Mouse (Mus musculus) lung, embryonic 16.5 days (tissue): ENCODE data around the gene Sctr. TPM values are rescaled to one million over a fixed set of nuclear protein-coding genes. Genes with fewer than 3 reads are reported as not detected.

Experiments
- ATAC-seq: fragments of 200-750 bp; cut with Nextera tagmentation; 2 replicates; pipeline ENCODE4 v1.8.0; 2017; ENCODE audit warnings: low read depth, mild to moderate bottlenecking, moderate library complexity
- H3K27ac ChIP-seq: fragments of 300-500 bp; sonication (generic); 2 replicates; pipeline ENCODE4 v1.5.1; 2014; ENCODE audit warnings: mild to moderate bottlenecking, control low read depth, low read length
- H3K27me3 ChIP-seq: fragments of 300-500 bp; sonication (generic); 2 replicates; pipeline ENCODE4 v1.6.1; 2014; ENCODE audit warnings: low read depth, low read length, mixed read lengths; ENCODE audit not compliant: control insufficient read depth, insufficient read depth
- H3K36me3 ChIP-seq: fragments of 300-500 bp; sonication (generic); 2 replicates; pipeline ENCODE4 v1.6.1; 2014; ENCODE audit warnings: low read length; ENCODE audit not compliant: control insufficient read depth, insufficient read depth
- H3K4me1 ChIP-seq: fragments of 300-500 bp; sonication (generic); replicated peaks from 2 replicates; pipeline ENCODE4 v1.6.1; 2014; ENCODE audit warnings: low read length, mixed read lengths; ENCODE audit not compliant: control insufficient read depth, insufficient read depth
- H3K4me2 ChIP-seq: fragments of 300-500 bp; sonication (generic); 2 replicates; pipeline ENCODE4 v1.6.1; 2014; ENCODE audit warnings: low read depth, low read length, control low read depth
- H3K4me3 ChIP-seq: fragments of 300-500 bp; sonication (generic); 2 replicates; pipeline ENCODE4 v1.5.1; 2014; ENCODE audit warnings: mild to moderate bottlenecking, low read length, control low read depth
- H3K9ac ChIP-seq: fragments of 300-500 bp; sonication (generic); 2 replicates; pipeline ENCODE4 v1.6.1; 2014; ENCODE audit warnings: low read length, control low read depth
- H3K9me3 ChIP-seq: fragments of 300-500 bp; sonication (generic); 2 replicates; pipeline ENCODE4 v1.6.1; 2016; ENCODE audit warnings: low read length; ENCODE audit not compliant: control insufficient read depth
- WGBS: fragments of 180-500 bp; shearing (Covaris S2); extraction: QIAGEN DNeasy Blood & Tissue Kit; methylation state at CpG from one replicate; pipeline ENCODE4 v1.1.7; 2014; 5-methylcytosine and 5-hydroxymethylcytosine counted together
- polyA plus RNA-seq: library from polyadenylated mRNA; unstranded; fragments of >200 nt; fragmentation: Nextera tagmentation; extraction: Ambion mirVana; gene quantifications from 2 replicates; pipeline ENCODE4 v1.2.1, GENCODE M21; 2015

The Sctr gene
- polyA plus RNA-seq, 1 experiment from 2014 or later: 0.16 TPM

DNA sequence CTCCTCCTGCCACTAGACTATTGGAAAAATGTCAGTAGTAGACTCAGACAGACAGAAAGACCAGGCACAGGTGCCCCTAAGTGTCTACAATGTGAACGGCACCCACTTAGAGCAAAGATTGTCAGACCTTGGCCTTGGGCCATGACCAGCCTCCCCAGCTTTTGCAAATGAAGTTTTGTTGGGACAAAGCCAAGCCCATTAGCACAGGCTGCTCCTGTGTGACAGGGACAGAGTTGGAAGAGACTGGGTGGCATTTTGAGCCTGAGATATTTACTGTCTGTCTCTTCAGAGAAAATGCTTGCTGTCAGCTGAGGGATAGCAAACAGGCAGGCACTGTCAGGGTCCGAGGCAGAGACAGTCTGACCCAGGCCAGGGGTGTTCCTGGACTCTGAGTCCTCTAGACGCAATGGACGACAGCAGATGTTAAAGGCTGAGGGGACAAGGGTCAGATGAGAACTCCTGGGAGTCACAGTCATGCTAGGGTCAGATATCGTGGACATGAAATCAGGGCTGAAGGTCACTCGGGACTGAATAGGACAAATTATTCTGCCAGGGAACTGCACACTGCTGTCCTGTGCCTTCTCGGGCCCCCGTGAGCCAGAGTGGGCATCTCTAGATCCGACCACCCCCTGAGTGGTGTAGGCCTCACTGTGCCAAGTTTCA, 30.5 kb downstream of the Sctr start:
- Histone ChIP-seq H3K36me3 (no peaks in the 10 kb centered on the region), H3K27me3 (no peaks in the 10 kb centered on the region), H3K4me2 (no peak overlapping the region), H3K27ac (no peak overlapping the region), H3K9ac (no peak overlapping the region), H3K4me3 (no peak overlapping the region), H3K4me1 (no peaks in the 10 kb centered on the region; the same call in 1 of the 2 replicates), H3K9me3 (no peaks in the 10 kb centered on the region)
- WGBS: 52% methylated on average over 9 of the region's 9 CpGs
- ATAC-seq: peak; percentile 35; the same call in 1 of the 2 replicates

GRCm38 (mm10) chr1:120038594-120038993, 31.9 kb downstream of the Sctr start:
- Histone ChIP-seq H3K27ac (no peak overlapping the region), H3K4me1 (no peaks in the 10 kb centered on the region; the same call in 1 of the 2 replicates), H3K4me2 (no peak overlapping the region), H3K36me3 (no peaks in the 10 kb centered on the region), H3K9me3 (no peaks in the 10 kb centered on the region), H3K27me3 (no peaks in the 10 kb centered on the region), H3K9ac (no peak overlapping the region), H3K4me3 (no peak overlapping the region)
- 51% methylated on average over 9 of the region's 9 CpGs for WGBS
- no peak for ATAC-seq

- Histone ChIP-seq H3K4me1 (no peaks in the 10 kb centered on the region), H3K9ac (no peak overlapping the region), H3K4me3 (no peak overlapping the region), H3K27ac (no peak overlapping the region), H3K36me3 (no peaks in the 10 kb centered on the region), H3K4me2 (no peak overlapping the region), H3K9me3 (no peaks in the 10 kb centered on the region), H3K27me3 (no peaks in the 10 kb centered on the region)
- 74% methylated on average over 8 of the region's 8 CpGs for WGBS
- no peak for ATAC-seq
Observed at GRCm38 (mm10) chr1:120042421-120042820, 35.7 kb downstream of the Sctr start.

DNA sequence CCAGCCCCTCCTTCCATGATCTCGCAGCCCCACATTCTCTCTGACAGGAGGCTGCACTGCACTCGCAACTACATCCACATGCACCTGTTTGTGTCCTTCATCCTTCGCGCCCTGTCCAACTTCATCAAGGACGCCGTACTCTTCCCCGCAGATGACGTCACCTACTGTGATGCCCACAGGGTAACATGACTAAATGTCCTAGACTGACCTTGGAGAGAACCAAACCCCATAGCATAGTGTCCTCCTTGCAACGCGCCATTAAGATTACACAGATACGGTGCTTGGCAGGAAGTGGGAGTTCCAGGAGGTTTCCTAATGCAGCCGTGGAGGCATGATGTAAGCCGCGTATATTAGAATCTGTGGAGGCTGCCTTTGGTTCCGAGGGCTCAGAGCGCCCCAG, 37.9 kb downstream of the Sctr start:
- peak; percentile 36; the same call in 1 of the 2 replicates for ATAC-seq
- Histone ChIP-seq H3K4me3 (no peak overlapping the region), H3K27ac (no peak overlapping the region), H3K4me1 (no peaks in the 10 kb centered on the region), H3K9me3 (no peaks in the 10 kb centered on the region), H3K27me3 (no peaks in the 10 kb centered on the region), H3K36me3 (no peaks in the 10 kb centered on the region), H3K9ac (no peak overlapping the region), H3K4me2 (no peak overlapping the region)
- 75% methylated on average over 16 of the region's 16 CpGs for WGBS

DNA sequence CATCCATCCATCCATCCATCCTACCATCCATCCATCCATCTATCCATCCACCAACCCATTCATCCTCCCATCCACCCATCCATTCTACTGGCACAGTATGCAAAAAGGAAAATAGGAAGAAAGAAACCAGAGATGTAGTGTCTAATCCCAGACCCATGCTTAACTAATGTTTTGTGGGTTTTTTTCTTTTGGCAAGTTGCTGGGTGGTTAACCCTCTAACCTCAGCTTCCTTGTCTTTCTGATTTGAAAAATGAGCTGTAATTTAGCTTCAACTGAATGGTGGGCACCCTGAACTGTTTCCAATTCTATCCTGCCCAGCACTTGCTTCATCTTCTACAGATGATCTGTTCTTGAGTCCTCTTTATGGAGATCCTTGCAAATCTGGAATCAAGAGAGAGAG, 40.6 kb downstream of the Sctr start:
- H3K9me3 ChIP-seq: no peaks in the 10 kb centered on the region
- H3K4me2 ChIP-seq: no peak overlapping the region
- ATAC-seq: no peak
- no peaks in the 10 kb centered on the region for H3K4me1 ChIP-seq
- H3K27ac ChIP-seq: no peak overlapping the region
- H3K27me3 ChIP-seq: no peaks in the 10 kb centered on the region
- H3K36me3 ChIP-seq: no peaks in the 10 kb centered on the region
- no peak overlapping the region for H3K4me3 ChIP-seq
- no peak overlapping the region for H3K9ac ChIP-seq

- Histone ChIP-seq H3K9ac (no peak overlapping the region), H3K4me3 (no peak overlapping the region), H3K4me2 (no peak overlapping the region), H3K4me1 (peaks cover 5% of the 10 kb centered on the region; the same call in 1 of the 2 replicates), H3K27me3 (no peaks in the 10 kb centered on the region), H3K27ac (no peak overlapping the region), H3K36me3 (no peaks in the 10 kb centered on the region), H3K9me3 (no peaks in the 10 kb centered on the region)
- 65% methylated on average over 1 of the region's 1 CpGs for WGBS
- ATAC-seq: no peak
Observed at GRCm38 (mm10) chr1:120051070-120051469, 44.4 kb downstream of the Sctr start.

DNA sequence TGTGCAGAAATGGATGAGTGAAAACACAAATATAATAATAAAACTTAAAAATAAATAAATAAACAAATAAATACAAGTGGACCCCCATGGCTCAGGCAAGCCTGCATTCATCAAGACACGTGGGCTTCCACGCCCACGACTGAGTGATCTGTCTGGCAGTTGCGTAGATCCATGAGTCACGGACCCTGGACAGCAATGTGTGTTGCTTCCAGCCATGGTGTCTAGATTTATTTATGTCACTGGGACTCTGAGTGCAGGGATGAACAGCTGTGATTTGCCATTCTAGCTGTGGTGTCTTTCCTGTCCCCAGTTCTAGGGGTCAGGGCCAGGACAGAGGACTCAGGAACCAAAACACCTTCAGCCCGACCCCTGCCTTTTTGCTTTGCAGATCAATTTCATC, 48.3 kb downstream of the Sctr start:
- H3K4me3 ChIP-seq: no peak overlapping the region
- H3K36me3 ChIP-seq: no peaks in the 10 kb centered on the region
- peaks cover 14% of the 10 kb centered on the region for H3K4me1 ChIP-seq
- H3K4me2 ChIP-seq: no peak overlapping the region
- WGBS: 70% methylated on average over 6 of the region's 6 CpGs
- no peaks in the 10 kb centered on the region for H3K9me3 ChIP-seq
- no peak for ATAC-seq
- no peaks in the 10 kb centered on the region for H3K27me3 ChIP-seq
- no peak overlapping the region for H3K27ac ChIP-seq
- H3K9ac ChIP-seq: no peak overlapping the region

DNA sequence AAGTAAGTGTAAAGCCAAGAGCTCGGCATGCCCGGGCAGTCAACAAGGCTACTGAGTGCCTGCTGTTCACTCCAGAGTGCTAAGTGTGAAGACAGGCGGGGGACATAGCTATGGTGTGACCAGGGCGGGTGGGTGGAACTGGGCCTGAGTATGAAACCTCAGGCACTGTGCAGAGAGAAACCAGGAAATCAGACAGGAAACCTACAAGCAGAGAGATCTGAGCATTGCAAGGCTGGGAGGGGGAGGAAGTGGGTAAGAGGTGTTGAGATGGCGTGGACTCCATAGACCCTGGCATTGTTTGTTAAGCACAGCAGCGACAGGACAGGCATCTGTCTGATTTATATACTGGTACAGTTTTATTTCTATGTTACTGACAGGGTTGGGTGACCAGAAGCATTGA, 48.8 kb downstream of the Sctr start:
- H3K9ac ChIP-seq: no peak overlapping the region
- H3K4me3 ChIP-seq: no peak overlapping the region
- no peak overlapping the region for H3K27ac ChIP-seq
- no peaks in the 10 kb centered on the region for H3K9me3 ChIP-seq
- H3K4me2 ChIP-seq: no peak overlapping the region
- peaks cover 14% of the 10 kb centered on the region for H3K4me1 ChIP-seq
- WGBS: 45% methylated on average over 6 of the region's 6 CpGs
- ATAC-seq: peak; percentile 41; the same call in 1 of the 2 replicates
- H3K36me3 ChIP-seq: no peaks in the 10 kb centered on the region
- H3K27me3 ChIP-seq: no peaks in the 10 kb centered on the region

DNA sequence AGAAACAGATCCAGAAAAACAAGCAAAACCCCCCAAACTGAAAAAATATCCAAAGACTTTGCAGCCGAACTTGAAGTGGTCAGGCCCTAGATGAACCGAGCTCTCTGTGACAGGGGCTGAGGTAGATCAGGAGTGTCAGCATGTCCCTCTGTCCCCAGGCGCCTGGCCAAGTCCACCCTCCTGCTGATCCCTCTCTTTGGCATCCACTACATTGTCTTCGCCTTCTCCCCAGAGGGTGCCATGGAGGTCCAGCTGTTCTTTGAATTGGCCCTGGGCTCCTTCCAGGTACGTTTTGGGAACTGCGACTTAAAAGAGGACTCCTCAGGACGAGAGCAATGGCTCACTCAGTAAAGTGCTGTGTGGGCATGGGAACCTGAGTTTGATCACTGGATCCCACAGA, 49.5 kb downstream of the Sctr start:
- WGBS: 64% methylated on average over 7 of the region's 7 CpGs

DNA sequence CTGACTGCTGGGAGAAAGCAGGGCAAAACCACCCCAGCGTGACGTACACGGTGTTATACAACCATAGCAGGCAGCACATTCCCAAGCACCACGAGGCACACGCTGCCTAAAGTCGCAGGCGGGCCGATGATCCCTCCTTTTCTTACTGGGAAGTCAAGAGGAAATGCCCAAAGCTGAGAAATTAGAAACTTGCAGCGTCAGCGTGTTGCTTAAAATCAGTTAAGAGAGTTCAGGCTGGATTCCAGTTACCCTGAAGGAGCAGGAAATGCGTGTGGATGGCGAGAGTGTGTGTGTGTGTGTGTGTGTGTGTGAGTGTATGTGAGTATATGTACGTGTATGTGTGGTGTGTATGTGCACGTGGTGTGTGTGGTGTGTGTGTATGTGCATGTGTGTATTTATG, 50.4 kb downstream of the Sctr start:
- no peaks in the 10 kb centered on the region for H3K36me3 ChIP-seq
- H3K27ac ChIP-seq: no peak overlapping the region
- H3K9me3 ChIP-seq: no peaks in the 10 kb centered on the region
- H3K4me1 ChIP-seq: peaks cover 14% of the 10 kb centered on the region
- H3K4me2 ChIP-seq: no peak overlapping the region
- no peak overlapping the region for H3K9ac ChIP-seq
- WGBS: 54% methylated on average over 14 of the region's 14 CpGs
- no peak overlapping the region for H3K4me3 ChIP-seq
- H3K27me3 ChIP-seq: no peaks in the 10 kb centered on the region
- peak; percentile 48 for ATAC-seq

More for the DNA sequence above, 49.5 kb downstream of the Sctr start:
- no peak overlapping the region for H3K9ac ChIP-seq
- H3K27ac ChIP-seq: no peak overlapping the region
- H3K4me1 ChIP-seq: peaks cover 14% of the 10 kb centered on the region
- no peak overlapping the region for H3K4me3 ChIP-seq
- no peaks in the 10 kb centered on the region for H3K27me3 ChIP-seq
- no peak overlapping the region for H3K4me2 ChIP-seq
- no peaks in the 10 kb centered on the region for H3K9me3 ChIP-seq
- no peaks in the 10 kb centered on the region for H3K36me3 ChIP-seq
- no peak for ATAC-seq
